Mouse (Mus musculus) neural tube, embryonic 11.5 days (tissue): ENCODE results near the gene Poc1a. TPM values are rescaled to one million over a fixed set of nuclear protein-coding genes. Genes with fewer than 3 reads are reported as not detected.

Experiments used
- ATAC-seq: fragments of 200-750 bp; cut with Nextera tagmentation; 2 replicates; pipeline ENCODE4 v1.8.0; 2017; ENCODE audit warnings: moderate number of reproducible peaks, mild to moderate bottlenecking, moderate TSS enrichment, moderate library complexity; ENCODE audit not compliant: insufficient read depth, low FRiP score, low TSS enrichment
- DNase-seq: peaks from one replicate; pipeline ENCODE4 v3.0.0-alpha.2; 2015; ENCODE audit warnings: low spot score
- H3K27ac ChIP-seq: fragments of 300-500 bp; sonication (generic); 2 replicates; pipeline ENCODE4 v1.5.1; 2014; ENCODE audit warnings: low read depth, mild to moderate bottlenecking, low read length
- H3K27me3 ChIP-seq: fragments of 300-500 bp; sonication (generic); 2 replicates; pipeline ENCODE4 v1.6.1; 2014; ENCODE audit warnings: mild to moderate bottlenecking, low read length, mixed read lengths; ENCODE audit not compliant: control insufficient read depth, insufficient read depth
- H3K36me3 ChIP-seq: fragments of 300-500 bp; sonication (generic); 2 replicates; pipeline ENCODE4 v1.6.1; 2014; ENCODE audit warnings: mild to moderate bottlenecking, low read length, moderate library complexity, mixed read lengths; ENCODE audit not compliant: control insufficient read depth, insufficient read depth
- H3K4me1 ChIP-seq: fragments of 300-500 bp; sonication (generic); 2 replicates; pipeline ENCODE4 v1.6.1; 2014; ENCODE audit warnings: low read length, mixed read lengths; ENCODE audit not compliant: control insufficient read depth, insufficient read depth
- H3K4me2 ChIP-seq: fragments of 300-500 bp; sonication (generic); 2 replicates; pipeline ENCODE4 v1.6.1; 2014; ENCODE audit warnings: low read depth, mild to moderate bottlenecking, moderate library complexity
- H3K4me3 ChIP-seq: fragments of 300-500 bp; sonication (generic); 2 replicates; pipeline ENCODE4 v1.5.1; 2014; ENCODE audit warnings: low read depth, low read length
- H3K9ac ChIP-seq: fragments of 300-500 bp; sonication (generic); 2 replicates; pipeline ENCODE4 v1.6.1; 2014; ENCODE audit warnings: mild to moderate bottlenecking, low read length
- H3K9me3 ChIP-seq: fragments of 300-500 bp; sonication (generic); 2 replicates; pipeline ENCODE4 v1.6.1; 2016; ENCODE audit warnings: low read length; ENCODE audit not compliant: control insufficient read depth
- WGBS: fragments of 180-500 bp; shearing (Covaris S2); extraction: QIAGEN DNeasy Blood & Tissue Kit; methylation state at CpG from one replicate; pipeline ENCODE4 v1.1.7; 2014; 5-methylcytosine and 5-hydroxymethylcytosine counted together
- polyA plus RNA-seq: library from polyadenylated mRNA; unstranded; fragments of >200 nt; fragmentation: Nextera tagmentation; extraction: Ambion mirVana; gene quantifications from 2 replicates; pipeline ENCODE4 v1.2.1, GENCODE M21; 2014

Gene Poc1a
- polyA plus RNA-seq, 1 experiment from 2014 or later = 26.6 TPM

DNA sequence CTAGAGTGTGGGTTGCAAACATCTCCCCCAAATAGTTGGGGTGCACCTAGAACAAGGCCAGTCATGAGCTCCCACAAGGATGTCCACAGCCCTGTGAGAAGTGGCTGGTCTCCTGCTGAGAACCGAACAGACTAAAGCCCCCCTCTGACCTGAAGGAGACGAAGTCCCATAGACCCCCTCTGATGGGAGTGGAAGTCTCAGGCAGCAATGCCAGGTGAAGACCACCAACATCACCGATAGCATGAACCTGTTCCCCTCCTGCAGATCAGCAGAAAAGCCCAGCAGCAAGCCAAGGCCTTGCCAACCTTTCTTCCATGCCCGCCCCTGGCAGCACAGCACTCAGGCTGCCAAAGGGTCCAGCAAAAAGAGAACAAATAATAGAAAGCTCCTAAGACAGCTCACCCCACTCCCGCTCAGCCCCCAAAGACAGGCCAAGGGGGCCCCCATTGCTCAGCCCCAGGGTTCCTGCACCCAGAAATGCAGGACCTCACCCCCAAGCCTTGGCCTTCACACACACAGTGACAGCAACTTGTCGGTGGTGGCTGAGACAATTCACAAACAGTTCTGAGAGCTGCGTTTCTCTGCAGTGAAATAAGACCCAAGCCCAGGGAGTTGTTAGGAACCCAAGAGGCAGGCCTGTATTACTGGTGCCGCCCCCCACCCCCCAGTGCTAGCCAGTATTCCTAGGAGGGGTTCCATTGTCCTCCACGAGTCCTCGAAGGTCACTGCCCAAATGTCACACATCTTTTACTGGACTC is 74.5 kb downstream of the Poc1a start:
- H3K36me3 ChIP-seq = no peaks in the 10 kb centered on the region
- H3K9me3 ChIP-seq = no peaks in the 10 kb centered on the region
- ATAC-seq = no peak
- no peak overlapping the region for H3K4me3 ChIP-seq
- no peak overlapping the region for H3K9ac ChIP-seq
- no peak overlapping the region for H3K4me2 ChIP-seq
- no peaks in the 10 kb centered on the region for H3K27me3 ChIP-seq
- H3K27ac ChIP-seq = peak overlapping the region; percentile 73
- peaks cover 12% of the 10 kb centered on the region; the same call in 1 of the 2 replicates for H3K4me1 ChIP-seq
- 70% methylated on average over 10 of the region's 10 CpGs for WGBS
- no peak for DNase-seq

DNA sequence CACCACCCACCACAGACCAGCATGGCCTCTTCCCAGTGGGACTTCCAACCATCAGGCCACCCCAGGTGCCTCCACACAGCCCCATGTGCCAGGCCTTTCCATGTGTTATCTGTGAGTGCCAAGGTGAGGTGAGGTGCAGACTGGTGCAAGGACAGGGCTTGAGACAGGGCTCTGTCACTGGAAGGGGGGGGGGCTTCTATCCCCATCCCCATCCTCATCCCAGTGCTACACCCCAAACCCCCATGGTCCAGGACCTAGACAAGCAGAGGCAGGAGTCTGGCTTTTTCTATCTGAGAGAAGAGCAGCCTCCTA is 75.1 kb downstream of the Poc1a start:
- H3K36me3 ChIP-seq = no peaks in the 10 kb centered on the region
- H3K9me3 ChIP-seq = no peaks in the 10 kb centered on the region
- DNase-seq = no peak
- peaks cover 12% of the 10 kb centered on the region; the same call in 1 of the 2 replicates for H3K4me1 ChIP-seq
- no peak for ATAC-seq
- no peak overlapping the region for H3K4me2 ChIP-seq
- H3K27me3 ChIP-seq = no peaks in the 10 kb centered on the region
- no peak overlapping the region for H3K4me3 ChIP-seq
- H3K27ac ChIP-seq = peak overlapping the region; percentile 73
- no peak overlapping the region for H3K9ac ChIP-seq

DNA sequence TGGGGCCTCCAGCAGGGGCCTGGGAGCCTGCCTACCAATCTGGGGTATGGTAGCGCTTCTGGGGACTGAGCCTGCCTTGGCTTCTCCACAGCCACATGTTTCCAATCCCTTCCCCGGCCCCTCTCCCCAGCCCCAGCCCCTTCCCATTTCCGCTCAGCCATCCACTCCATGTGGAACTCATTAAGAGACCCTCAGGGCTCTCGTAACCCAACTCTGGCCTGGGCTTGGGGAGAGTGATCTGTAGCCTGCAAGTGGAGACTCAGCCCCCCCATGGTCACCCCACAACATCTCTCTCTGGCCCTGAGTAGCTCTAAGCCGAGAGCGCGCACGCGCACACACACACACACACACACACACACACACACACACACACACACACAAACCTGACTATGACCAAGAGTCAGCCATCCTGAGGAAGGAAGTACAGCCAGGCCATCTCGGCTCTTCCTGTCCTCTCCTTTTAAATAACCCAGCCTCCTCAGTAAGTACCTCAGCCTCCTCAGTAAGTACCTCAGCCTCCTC is 75.5 kb downstream of the Poc1a start:
- H3K4me3 ChIP-seq = no peak overlapping the region
- no peaks in the 10 kb centered on the region for H3K9me3 ChIP-seq
- 51% methylated on average over 8 of the region's 10 CpGs for WGBS
- H3K27me3 ChIP-seq = no peaks in the 10 kb centered on the region
- ATAC-seq (no peak), DNase-seq (peak; percentile 70)
- no peak overlapping the region for H3K9ac ChIP-seq
- no peak overlapping the region for H3K4me2 ChIP-seq
- H3K36me3 ChIP-seq = no peaks in the 10 kb centered on the region
- H3K4me1 ChIP-seq = peaks cover 12% of the 10 kb centered on the region; the same call in 1 of the 2 replicates
- H3K27ac ChIP-seq = peak overlapping the region; percentile 73

DNA sequence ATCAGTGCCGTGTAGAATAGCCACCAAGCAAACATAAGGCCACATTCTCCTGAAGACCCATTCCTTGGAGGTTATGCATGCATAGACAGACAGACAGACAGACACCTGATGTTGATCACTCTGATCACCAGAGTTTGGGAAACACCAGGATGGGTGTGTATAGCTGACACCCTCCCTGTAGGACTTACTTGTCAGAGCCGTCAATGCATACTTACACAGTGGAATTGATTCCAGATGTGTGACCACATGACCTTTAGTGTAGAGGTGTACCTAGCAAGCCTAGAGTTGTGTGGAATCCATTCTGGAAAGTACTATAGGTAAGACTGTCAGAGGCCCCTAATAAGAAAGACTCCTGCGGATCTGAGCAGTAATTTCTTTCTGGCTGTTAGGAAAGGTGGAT is 76.3 kb downstream of the Poc1a start:
- Histone ChIP-seq H3K36me3 (no peaks in the 10 kb centered on the region), H3K27ac (no peak overlapping the region)
- no peak for DNase-seq

GRCm38 (mm10) chr9:106359297-106359696 is 78.4 kb downstream of the Poc1a start:
- WGBS = 59% methylated on average over 6 of the region's 6 CpGs
- Histone ChIP-seq H3K9me3 (no peaks in the 10 kb centered on the region), H3K36me3 (no peaks in the 10 kb centered on the region), H3K27ac (no peak overlapping the region), H3K4me1 (peaks cover 11% of the 10 kb centered on the region; the same call in 1 of the 2 replicates), H3K9ac (no peak overlapping the region), H3K27me3 (no peaks in the 10 kb centered on the region), H3K4me2 (no peak overlapping the region), H3K4me3 (no peak overlapping the region)
- ATAC-seq (no peak), DNase-seq (no peak)

More for the DNA sequence above, 76.3 kb downstream of the Poc1a start:
- Histone ChIP-seq H3K9me3 (no peaks in the 10 kb centered on the region), H3K27me3 (no peaks in the 10 kb centered on the region), H3K4me1 (peaks cover 12% of the 10 kb centered on the region; the same call in 1 of the 2 replicates), H3K4me2 (no peak overlapping the region), H3K4me3 (no peak overlapping the region), H3K9ac (no peak overlapping the region)
- ATAC-seq = no peak
- 63% methylated on average over 3 of the region's 3 CpGs for WGBS

DNA sequence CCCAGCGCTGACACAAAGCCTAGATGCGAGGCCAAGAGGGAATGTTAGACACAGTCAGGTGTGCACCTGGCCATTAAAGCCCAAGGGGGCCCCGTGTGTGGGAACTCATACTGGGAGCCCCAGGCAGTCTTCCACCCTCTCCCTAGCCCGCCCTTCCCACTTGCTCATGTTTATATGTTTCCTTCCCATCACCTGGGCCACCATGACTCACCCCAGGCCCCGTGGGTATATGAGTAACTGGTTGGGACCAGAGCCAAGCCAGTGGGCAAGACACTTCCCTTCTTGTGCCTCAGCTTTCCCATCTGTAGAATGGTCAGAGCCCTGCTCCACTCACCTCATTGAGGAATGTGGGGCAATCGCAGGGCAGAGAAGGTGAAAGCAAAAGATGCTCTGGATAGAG is 80.3 kb downstream of the Poc1a start:
- no peaks in the 10 kb centered on the region for H3K36me3 ChIP-seq
- no peaks in the 10 kb centered on the region for H3K9me3 ChIP-seq
- H3K4me3 ChIP-seq = no peak overlapping the region
- no peak overlapping the region for H3K9ac ChIP-seq
- WGBS = 91% methylated on average over 6 of the region's 6 CpGs
- no peak overlapping the region for H3K27ac ChIP-seq
- DNase-seq (no peak), ATAC-seq (no peak)
- no peaks in the 10 kb centered on the region; the same call in 1 of the 2 replicates for H3K4me1 ChIP-seq
- H3K4me2 ChIP-seq = no peak overlapping the region
- no peaks in the 10 kb centered on the region for H3K27me3 ChIP-seq

DNA sequence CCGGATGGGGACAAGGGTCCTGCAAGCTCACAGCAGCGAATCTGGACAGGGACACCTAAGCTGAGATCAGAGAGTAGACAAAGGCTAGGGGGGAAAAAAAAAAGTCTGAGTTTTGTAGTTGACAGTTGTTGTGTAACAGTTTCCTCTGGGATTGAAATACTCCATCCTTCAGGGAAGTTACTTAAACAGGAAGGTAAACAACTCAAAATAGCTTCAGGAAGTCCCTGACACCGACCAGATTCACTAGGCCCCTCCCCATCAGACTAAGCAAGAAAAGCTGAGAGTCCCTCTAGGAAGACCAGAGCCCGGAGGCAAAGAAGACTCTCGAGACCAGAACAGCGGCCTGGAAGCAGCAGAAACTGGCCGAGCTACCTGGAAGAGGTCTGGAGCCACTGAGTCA is 84.5 kb downstream of the Poc1a start:
- H3K4me2 ChIP-seq = no peak overlapping the region
- no peaks in the 10 kb centered on the region for H3K36me3 ChIP-seq
- H3K9me3 ChIP-seq = no peaks in the 10 kb centered on the region
- no peak for DNase-seq
- H3K4me1 ChIP-seq = peaks cover 11% of the 10 kb centered on the region
- no peak for ATAC-seq
- H3K4me3 ChIP-seq = no peak overlapping the region
- 77% methylated on average over 7 of the region's 7 CpGs for WGBS
- H3K9ac ChIP-seq = no peak overlapping the region
- no peak overlapping the region for H3K27ac ChIP-seq
- H3K27me3 ChIP-seq = no peaks in the 10 kb centered on the region

DNA sequence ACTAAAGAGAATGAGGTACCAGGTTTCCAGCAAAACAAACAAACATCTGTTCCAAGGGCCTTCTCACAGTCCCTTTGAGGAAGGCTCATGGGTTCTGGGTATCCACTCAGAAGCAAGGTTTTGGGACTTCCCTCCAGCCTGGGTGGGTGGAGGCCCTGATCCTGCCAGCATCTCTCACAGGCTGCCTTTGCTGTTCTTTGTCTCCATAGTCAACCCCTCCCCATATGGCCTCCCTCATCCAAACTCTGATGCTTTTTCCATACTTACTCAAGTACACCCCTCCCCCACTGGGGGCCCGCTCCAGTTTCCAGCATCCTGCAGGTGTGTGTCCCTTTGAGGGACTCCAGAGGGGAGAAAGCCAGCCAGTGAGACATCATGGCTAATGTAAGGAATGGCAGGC is 85.3 kb downstream of the Poc1a start:
- 26% methylated on average over 1 of the region's 1 CpGs for WGBS
- Histone ChIP-seq H3K4me3 (no peak overlapping the region), H3K4me2 (no peak overlapping the region), H3K27me3 (no peaks in the 10 kb centered on the region), H3K36me3 (peaks cover 2% of the 10 kb centered on the region; the same call in 1 of the 2 replicates), H3K9me3 (no peaks in the 10 kb centered on the region), H3K9ac (no peak overlapping the region), H3K27ac (no peak overlapping the region), H3K4me1 (peaks cover 18% of the 10 kb centered on the region)
- no peak for DNase-seq
- no peak for ATAC-seq

- Histone ChIP-seq H3K36me3 (peaks cover 2% of the 10 kb centered on the region; the same call in 1 of the 2 replicates), H3K4me1 (peaks cover 26% of the 10 kb centered on the region), H3K9ac (peak overlapping the region; percentile 39), H3K4me2 (peak overlapping the region; percentile 83), H3K4me3 (peak overlapping the region; percentile 89), H3K27ac (peak overlapping the region; percentile 36), H3K27me3 (no peaks in the 10 kb centered on the region), H3K9me3 (no peaks in the 10 kb centered on the region)
- no peak for DNase-seq
- no peak for ATAC-seq
- 18% methylated on average over 5 of the region's 5 CpGs for WGBS
Observed at GRCm38 (mm10) chr9:106367001-106367400, 86.1 kb downstream of the Poc1a start.
